ENCODE assay signal across 14 mouse cellular contexts in genomic region chr3:113919350-113920179, GRCm38 (mm10).
DNase-seq lines count a peak whose midpoint lies in the region; ATAC-seq and TF ChIP-seq lines count a peak whose summit lies in the region.
"Had no signal": no experiment of that assay in that cellular context is flagged by ENCODE, and none has a peak within 500 bp of the region (broad histone marks: within the 10 kb centered on the region; RNA-seq: fewer than 3 reads in every experiment).

No protein-coding gene starts in this region.

- 64% methylated on average over 2 of the region's 2 CpGs for WGBS in cerebellum, adult 2 months
- 81% methylated on average over 2 of the region's 2 CpGs for WGBS in hindbrain, embryonic 15.5 days
- WGBS in hindbrain, embryonic 11.5 days = 87% methylated on average over 2 of the region's 2 CpGs

- H3K27ac ChIP-seq in cerebellum, adult 2 months (ENCODE audit: insufficient read depth, low read length) = no peak overlapping the region
- no peak overlapping the region; the same call in 1 of the 2 replicates for H3K27ac ChIP-seq in hindbrain, embryonic 15.5 days (replicated peaks)
- no peak overlapping the region for H3K27ac ChIP-seq in hindbrain, embryonic 11.5 days (ENCODE audit: low read depth, low read length)
- H3K27ac ChIP-seq: heart, adult 2 months; liver, embryonic 13.5 days had no signal

- peak; percentile 91 for ATAC-seq in hindbrain, embryonic 15.5 days (ENCODE audit: low FRiP score, low read depth)
- ATAC-seq in hindbrain, embryonic 11.5 days (ENCODE audit: low FRiP score) = no peak
- ATAC-seq: inflammation-experienced regulatory T-cells, adult 6 months had no signal

- H3K9me3 ChIP-seq in hindbrain, embryonic 15.5 days = no peaks in the 10 kb centered on the region
- no peaks in the 10 kb centered on the region for H3K9me3 ChIP-seq in hindbrain, embryonic 11.5 days (ENCODE audit: control insufficient read depth, low read length)
- H3K9me3 ChIP-seq: liver, embryonic 13.5 days had no signal

- TF ChIP-seq POLR2A in cerebellum, adult 2 months (IDR thresholded peaks at IDR 0.05; ENCODE audit: borderline replicate concordance, insufficient read depth, low read length) = no peak

- H3K27me3 ChIP-seq in cerebellum, adult 2 months (ENCODE audit: control insufficient read depth, insufficient read depth, low read length) = no peaks in the 10 kb centered on the region
- no peaks in the 10 kb centered on the region for H3K27me3 ChIP-seq in hindbrain, embryonic 15.5 days
- H3K27me3 ChIP-seq in hindbrain, embryonic 11.5 days (ENCODE audit: control insufficient read depth, insufficient read depth, low read length) = no peaks in the 10 kb centered on the region
- H3K27me3 ChIP-seq: liver, embryonic 13.5 days had no signal

- no peak overlapping the region for H3K4me3 ChIP-seq in cerebellum, adult 2 months (replicated peaks; ENCODE audit: insufficient read depth, low read depth, low read length)
- H3K4me3 ChIP-seq in hindbrain, embryonic 15.5 days = no peak overlapping the region
- no peak overlapping the region for H3K4me3 ChIP-seq in hindbrain, embryonic 11.5 days (ENCODE audit: low read depth, low read length)
- H3K4me3 ChIP-seq: heart, adult 2 months; liver, embryonic 13.5 days had no signal

- no peaks in the 10 kb centered on the region for H3K4me1 ChIP-seq in cerebellum, adult 2 months (ENCODE audit: control insufficient read depth, insufficient read depth, low read length)
- H3K4me1 ChIP-seq in hindbrain, embryonic 15.5 days (replicated peaks) = no peaks in the 10 kb centered on the region
- no peaks in the 10 kb centered on the region for H3K4me1 ChIP-seq in hindbrain, embryonic 11.5 days (replicated peaks; ENCODE audit: control insufficient read depth, insufficient read depth, low read length)
- H3K4me1 ChIP-seq: liver, embryonic 13.5 days had no signal

- no peak for TF ChIP-seq CTCF in cerebellum, adult 2 months (IDR thresholded peaks at IDR 0.05; ENCODE audit: borderline replicate concordance, insufficient read depth, low read depth, low read length)

- DNase-seq in cerebellum, postnatal 14 days = peak; percentile 74 to 76
- DNase-seq in cerebellum, adult 2 months = no peak
- no peak for DNase-seq in hindbrain, embryonic 11.5 days (ENCODE audit: low spot score)
- DNase-seq in retina, postnatal 1 day = peak; percentile 6
- no peak for DNase-seq in retina, embryonic 14.5 days (ENCODE audit: low spot score)
- DNase-seq in kidney, postnatal 10 days = no peak
- DNase-seq in yolk sac, embryonic 10.5 days (ENCODE audit: low spot score) = no peak
- DNase-seq: adrenal gland, adult 8-10 months; kidney, postnatal 25 days; liver, embryonic 13.5 days; lung, postnatal 10 days had no signal

- no peaks in the 10 kb centered on the region for H3K36me3 ChIP-seq in hindbrain, embryonic 15.5 days
- no peaks in the 10 kb centered on the region for H3K36me3 ChIP-seq in hindbrain, embryonic 11.5 days (ENCODE audit: control insufficient read depth, insufficient read depth, low read length)
- H3K36me3 ChIP-seq: liver, embryonic 13.5 days had no signal

- no peak overlapping the region for H3K9ac ChIP-seq in hindbrain, embryonic 15.5 days
- no peak overlapping the region for H3K9ac ChIP-seq in hindbrain, embryonic 11.5 days (ENCODE audit: low read depth, low read length)
- H3K9ac ChIP-seq: liver, embryonic 13.5 days had no signal

- no peak overlapping the region for H3K4me2 ChIP-seq in hindbrain, embryonic 15.5 days
- H3K4me2 ChIP-seq in hindbrain, embryonic 11.5 days (replicated peaks; ENCODE audit: low read depth, low read length) = no peak overlapping the region
- H3K4me2 ChIP-seq: liver, embryonic 13.5 days had no signal

Comparison
In these comparisons a context has a peak if more than half of its experiments do, and no peak if none do; other contexts are left out.
1. DNase-seq: peak in cerebellum, postnatal 14 days (2 of 2) and retina, postnatal 1 day (single experiment); none in cerebellum, adult 2 months (0 of 2), hindbrain, embryonic 11.5 days (single experiment), retina, embryonic 14.5 days (single experiment), kidney, postnatal 10 days (single experiment) and yolk sac, embryonic 10.5 days (single experiment).